Mouse (Mus musculus): ENCODE measurements around the gene Nxph3. TPM values are rescaled to one million over a fixed set of nuclear protein-coding genes. Genes with fewer than 3 reads are reported as not detected.

Gene Nxph3
- polyA plus RNA-seq, 1 experiment, result not detected

- 78% methylated on average over 10 of the region's 10 CpGs for WGBS
- H3K4me3 ChIP-seq (ENCODE audit: insufficient read depth, low read depth, low read length), result no peak overlapping the region
Measured at GRCm38 (mm10) chr11:95546021-95546782, 31.8 kb upstream of the Nxph3 start.

GRCm38 (mm10) chr11:95544546-95545327 lies 30.4 kb upstream of the Nxph3 start:
- Histone ChIP-seq H3K4me3 (ENCODE audit: insufficient read depth, low read depth, low read length) (no peak overlapping the region), H3K4me1 (ENCODE audit: control insufficient read depth, insufficient read depth, low read length) (no peaks in the 10 kb centered on the region), H3K27ac (ENCODE audit: insufficient read depth, low read depth, low read length) (no peak overlapping the region)
- WGBS, result 89% methylated on average over 8 of the region's 8 CpGs
- TF ChIP-seq POLR2A (IDR thresholded peaks at IDR 0.05; ENCODE audit: insufficient read depth, low read depth, low read length), result no peak
- no peak for TF ChIP-seq CTCF (IDR thresholded peaks at IDR 0.05; ENCODE audit: insufficient read depth, low read depth, low read length)

More at GRCm38 (mm10) chr11:95546021-95546782, 31.8 kb upstream of the Nxph3 start:
- Histone ChIP-seq H3K27ac (ENCODE audit: insufficient read depth, low read depth, low read length) (no peak overlapping the region), H3K4me1 (ENCODE audit: control insufficient read depth, insufficient read depth, low read length) (no peaks in the 10 kb centered on the region)
- TF ChIP-seq CTCF (IDR thresholded peaks at IDR 0.05; ENCODE audit: insufficient read depth, low read depth, low read length) (no peak), POLR2A (IDR thresholded peaks at IDR 0.05; ENCODE audit: insufficient read depth, low read depth, low read length) (no peak)

- 46% methylated on average over 18 of the region's 18 CpGs for WGBS
- Histone ChIP-seq H3K4me1 (ENCODE audit: control insufficient read depth, insufficient read depth, low read length) (peaks cover 8% of the 10 kb centered on the region), H3K4me3 (ENCODE audit: insufficient read depth, low read depth, low read length) (no peak overlapping the region), H3K27ac (ENCODE audit: insufficient read depth, low read depth, low read length) (no peak overlapping the region)
- TF ChIP-seq POLR2A (IDR thresholded peaks at IDR 0.05; ENCODE audit: insufficient read depth, low read depth, low read length) (no peak), CTCF (IDR thresholded peaks at IDR 0.05; ENCODE audit: insufficient read depth, low read depth, low read length) (no peak)
Measured at GRCm38 (mm10) chr11:95540637-95541385, 26.4 kb upstream of the Nxph3 start.

- H3K27ac ChIP-seq (ENCODE audit: insufficient read depth, low read depth, low read length), result no peak overlapping the region
- 58% methylated on average over 15 of the region's 15 CpGs for WGBS
- H3K4me3 ChIP-seq (ENCODE audit: insufficient read depth, low read depth, low read length), result no peak overlapping the region
- no peak for TF ChIP-seq CTCF (IDR thresholded peaks at IDR 0.05; ENCODE audit: insufficient read depth, low read depth, low read length)
- TF ChIP-seq POLR2A (IDR thresholded peaks at IDR 0.05; ENCODE audit: insufficient read depth, low read depth, low read length), result no peak
- peaks cover 8% of the 10 kb centered on the region for H3K4me1 ChIP-seq (ENCODE audit: control insufficient read depth, insufficient read depth, low read length)
Measured at GRCm38 (mm10) chr11:95538378-95539104, 24.2 kb upstream of the Nxph3 start.

- Histone ChIP-seq H3K27ac (ENCODE audit: insufficient read depth, low read depth, low read length) (no peak overlapping the region), H3K4me1 (ENCODE audit: control insufficient read depth, insufficient read depth, low read length) (peaks cover 4% of the 10 kb centered on the region; the same call in 1 of the 2 replicates), H3K4me3 (ENCODE audit: insufficient read depth, low read depth, low read length) (no peak overlapping the region)
- WGBS, result 24% methylated on average over 24 of the region's 24 CpGs
- TF ChIP-seq CTCF (IDR thresholded peaks at IDR 0.05; ENCODE audit: insufficient read depth, low read depth, low read length) (peak; percentile 99), POLR2A (IDR thresholded peaks at IDR 0.05; ENCODE audit: insufficient read depth, low read depth, low read length) (no peak)
Measured at GRCm38 (mm10) chr11:95533484-95534160, 19.3 kb upstream of the Nxph3 start.

- no peaks in the 10 kb centered on the region for H3K4me1 ChIP-seq (ENCODE audit: control insufficient read depth, insufficient read depth, low read length)
- 76% methylated on average over 13 of the region's 13 CpGs for WGBS
- H3K27ac ChIP-seq (ENCODE audit: insufficient read depth, low read depth, low read length), result no peak overlapping the region
- no peak overlapping the region for H3K4me3 ChIP-seq (ENCODE audit: insufficient read depth, low read depth, low read length)
- TF ChIP-seq POLR2A (IDR thresholded peaks at IDR 0.05; ENCODE audit: insufficient read depth, low read depth, low read length), result no peak
- no peak for TF ChIP-seq CTCF (IDR thresholded peaks at IDR 0.05; ENCODE audit: insufficient read depth, low read depth, low read length)
Measured at GRCm38 (mm10) chr11:95532353-95533072, 18.1 kb upstream of the Nxph3 start.

GRCm38 (mm10) chr11:95528231-95528630 lies 13.9 kb upstream of the Nxph3 start:
- WGBS, result 83% methylated on average over 3 of the region's 3 CpGs
- no peak overlapping the region for H3K4me3 ChIP-seq (ENCODE audit: insufficient read depth, low read depth, low read length)
- TF ChIP-seq POLR2A (IDR thresholded peaks at IDR 0.05; ENCODE audit: insufficient read depth, low read depth, low read length) (no peak), CTCF (IDR thresholded peaks at IDR 0.05; ENCODE audit: insufficient read depth, low read depth, low read length) (no peak)
- no peak overlapping the region for H3K27ac ChIP-seq (ENCODE audit: insufficient read depth, low read depth, low read length)
- peaks cover 5% of the 10 kb centered on the region for H3K4me1 ChIP-seq (ENCODE audit: control insufficient read depth, insufficient read depth, low read length)
